ENCODE assay signal across 19 mouse cellular contexts in genomic region chr9:7252797-7253654, GRCm38 (mm10). TPM values are rescaled to one million over a fixed set of nuclear protein-coding genes. Genes with fewer than 3 reads are reported as not detected.
DNase-seq lines count a peak whose midpoint lies in the region; ATAC-seq lines count a peak whose summit lies in the region.
"Had no signal": no experiment of that assay in that cellular context is flagged by ENCODE, and none has a peak within 500 bp of the region (broad histone marks: within the 10 kb centered on the region; RNA-seq: fewer than 3 reads in every experiment).

No protein-coding gene starts in this region.

- H3K36me3 ChIP-seq in heart, embryonic 16.5 days (ENCODE audit: control insufficient read depth, insufficient read depth): no peaks in the 10 kb centered on the region
- no peaks in the 10 kb centered on the region for H3K36me3 ChIP-seq in heart, embryonic 10.5 days
- H3K36me3 ChIP-seq: embryonic facial prominence, embryonic 13.5 days; forebrain, embryonic 10.5 days; kidney, embryonic 15.5 days; limb, embryonic 15.5 days had no signal

- no peaks in the 10 kb centered on the region for H3K4me1 ChIP-seq in heart, embryonic 16.5 days (ENCODE audit: control insufficient read depth, insufficient read depth, low read length)
- H3K4me1 ChIP-seq in heart, embryonic 10.5 days: no peaks in the 10 kb centered on the region
- H3K4me1 ChIP-seq: embryonic facial prominence, embryonic 13.5 days; kidney, embryonic 15.5 days; limb, embryonic 15.5 days had no signal

- no peak overlapping the region for H3K27ac ChIP-seq in heart, embryonic 16.5 days (ENCODE audit: low read length)
- H3K27ac ChIP-seq in heart, embryonic 10.5 days: no peak overlapping the region
- H3K27ac ChIP-seq: embryonic facial prominence, embryonic 13.5 days; forebrain, embryonic 10.5 days; kidney, embryonic 15.5 days; layer of hippocampus, adult 2 months; limb, embryonic 15.5 days had no signal

- no peak overlapping the region for H3K9ac ChIP-seq in heart, embryonic 16.5 days (ENCODE audit: low read length)
- H3K9ac ChIP-seq: embryonic facial prominence, embryonic 13.5 days; kidney, embryonic 15.5 days; limb, embryonic 15.5 days had no signal

- no peaks in the 10 kb centered on the region for H3K9me3 ChIP-seq in heart, embryonic 16.5 days (replicated peaks; ENCODE audit: control insufficient read depth, low read length)
- H3K9me3 ChIP-seq in heart, embryonic 10.5 days: no peaks in the 10 kb centered on the region
- H3K9me3 ChIP-seq: embryonic facial prominence, embryonic 13.5 days; forebrain, embryonic 10.5 days; kidney, embryonic 15.5 days; limb, embryonic 15.5 days had no signal

- no peaks in the 10 kb centered on the region for H3K27me3 ChIP-seq in heart, embryonic 16.5 days (ENCODE audit: control insufficient read depth, insufficient read depth, low read length)
- H3K27me3 ChIP-seq in heart, embryonic 10.5 days (ENCODE audit: insufficient read depth, poor library complexity, severe bottlenecking): no peaks in the 10 kb centered on the region
- H3K27me3 ChIP-seq: embryonic facial prominence, embryonic 13.5 days; kidney, embryonic 15.5 days; limb, embryonic 15.5 days had no signal

- H3K4me3 ChIP-seq in heart, embryonic 16.5 days (ENCODE audit: low read length): no peak overlapping the region
- no peak overlapping the region for H3K4me3 ChIP-seq in heart, embryonic 10.5 days
- H3K4me3 ChIP-seq: embryonic facial prominence, embryonic 13.5 days; forebrain, embryonic 10.5 days; kidney, embryonic 15.5 days; layer of hippocampus, adult 2 months; limb, embryonic 15.5 days had no signal

- ATAC-seq in heart, embryonic 16.5 days (replicated peaks; ENCODE audit: extremely low read depth, insufficient read depth, low FRiP score): peak; percentile 41; the same call in 1 of the 2 replicates
- peak; percentile 59 to 64 for ATAC-seq in hematopoietic stem cell, adult 5-6 weeks (replicated peaks in 1 of 2; ENCODE audit: insufficient read depth in 1 of 2, low FRiP score in 2 of 2, low TSS enrichment in 1 of 2, low read depth in 1 of 2, poor library complexity in 2 of 2, severe bottlenecking in 2 of 2)

- 57% methylated on average over 1 of the region's 1 CpGs for WGBS in heart, embryonic 16.5 days
- WGBS in heart, embryonic 10.5 days: 71% methylated on average over 1 of the region's 1 CpGs

- no peak overlapping the region for H3K4me2 ChIP-seq in heart, embryonic 16.5 days (ENCODE audit: low read depth, low read length)
- H3K4me2 ChIP-seq: embryonic facial prominence, embryonic 13.5 days; kidney, embryonic 15.5 days; limb, embryonic 15.5 days had no signal

- no peak for DNase-seq in heart, embryonic 10.5 days (ENCODE audit: low spot score)
- peak; percentile 36 for DNase-seq in R1 (ENCODE audit: low read depth, low spot score)
- peak; percentile 36 for DNase-seq in thymus, postnatal 25 days
- no peak for DNase-seq in left cerebral cortex, adult 11 months (ENCODE audit: low spot score)
- no peak for DNase-seq in frontal cortex, postnatal 10 days (ENCODE audit: low spot score in 2 of 2)
- DNase-seq in left cerebral cortex, adult 8-10 months (ENCODE audit: low spot score in 2 of 2): no peak
- DNase-seq: cerebellum, postnatal 14 days; heart, postnatal 36 days; lung, adult 2 months; right cerebral cortex, postnatal 4 days had no signal

RNA-seq across cellular contexts. Expression of gene Mmp13, which starts 19.3 kb away (rescaled TPM):
- 0.14 and 0.25 TPM in 2 replicates for polyA plus RNA-seq in heart, embryonic 16.5 days (2015; fragmentation: Nextera tagmentation; extraction: Ambion mirVana)
- polyA plus RNA-seq in heart, embryonic 10.5 days (2016; fragmentation: Nextera tagmentation; extraction: Ambion mirVana): 0.05 TPM in 1 of 2 replicates, not detected in the other
- not detected in 2 replicates for total RNA-seq in hematopoietic stem cell, adult 5-6 weeks (2017)
- total RNA-seq in left cerebral cortex, adult 8-10 months (2022): not detected
- total RNA-seq: midbrain, postnatal 0 days had no signal
- polyA plus RNA-seq: forebrain, embryonic 10.5 days; neural tube, embryonic 14.5 days had no signal

Comparison
In these comparisons a context has a peak if more than half of its experiments do, and no peak if none do; other contexts are left out.
1. DNase-seq: peak in R1 (single experiment) and thymus, postnatal 25 days (single experiment); none in heart, embryonic 10.5 days (single experiment), left cerebral cortex, adult 11 months (single experiment), frontal cortex, postnatal 10 days (0 of 2) and left cerebral cortex, adult 8-10 months (0 of 2).